Mouse (Mus musculus) neural tube, embryonic 11.5 days (tissue): ENCODE measurements at regions not wholly inside any gene's neighbourhood (a gene's known extent, or its start where the extent isn't known, plus 50 kb on each side); places are given as distances from the start of the nearest gene placed in this dataset.

Source experiments
- ATAC-seq: fragments of 200-750 bp; cut with Nextera tagmentation; 2 replicates; pipeline ENCODE4 v1.8.0; 2017; ENCODE audit warnings: moderate number of reproducible peaks, mild to moderate bottlenecking, moderate TSS enrichment, moderate library complexity; ENCODE audit not compliant: insufficient read depth, low FRiP score, low TSS enrichment
- DNase-seq: peaks from one replicate; pipeline ENCODE4 v3.0.0-alpha.2; 2015; ENCODE audit warnings: low spot score
- H3K27ac ChIP-seq: fragments of 300-500 bp; sonication (generic); 2 replicates; pipeline ENCODE4 v1.5.1; 2014; ENCODE audit warnings: low read depth, mild to moderate bottlenecking, low read length
- H3K27me3 ChIP-seq: fragments of 300-500 bp; sonication (generic); 2 replicates; pipeline ENCODE4 v1.6.1; 2014; ENCODE audit warnings: mild to moderate bottlenecking, low read length, mixed read lengths; ENCODE audit not compliant: control insufficient read depth, insufficient read depth
- H3K36me3 ChIP-seq: fragments of 300-500 bp; sonication (generic); 2 replicates; pipeline ENCODE4 v1.6.1; 2014; ENCODE audit warnings: mild to moderate bottlenecking, low read length, moderate library complexity, mixed read lengths; ENCODE audit not compliant: control insufficient read depth, insufficient read depth
- H3K4me1 ChIP-seq: fragments of 300-500 bp; sonication (generic); 2 replicates; pipeline ENCODE4 v1.6.1; 2014; ENCODE audit warnings: low read length, mixed read lengths; ENCODE audit not compliant: control insufficient read depth, insufficient read depth
- H3K4me2 ChIP-seq: fragments of 300-500 bp; sonication (generic); 2 replicates; pipeline ENCODE4 v1.6.1; 2014; ENCODE audit warnings: low read depth, mild to moderate bottlenecking, moderate library complexity
- H3K4me3 ChIP-seq: fragments of 300-500 bp; sonication (generic); 2 replicates; pipeline ENCODE4 v1.5.1; 2014; ENCODE audit warnings: low read depth, low read length
- H3K9ac ChIP-seq: fragments of 300-500 bp; sonication (generic); 2 replicates; pipeline ENCODE4 v1.6.1; 2014; ENCODE audit warnings: mild to moderate bottlenecking, low read length
- H3K9me3 ChIP-seq: fragments of 300-500 bp; sonication (generic); 2 replicates; pipeline ENCODE4 v1.6.1; 2016; ENCODE audit warnings: low read length; ENCODE audit not compliant: control insufficient read depth
- WGBS: fragments of 180-500 bp; shearing (Covaris S2); extraction: QIAGEN DNeasy Blood & Tissue Kit; methylation state at CpG from one replicate; pipeline ENCODE4 v1.1.7; 2014; 5-methylcytosine and 5-hydroxymethylcytosine counted together

- H3K27ac ChIP-seq: no peak overlapping the region
- H3K9me3 ChIP-seq: no peaks in the 10 kb centered on the region
- no peaks in the 10 kb centered on the region for H3K4me1 ChIP-seq
- no peaks in the 10 kb centered on the region for H3K27me3 ChIP-seq
- H3K9ac ChIP-seq: no peak overlapping the region
- no peak overlapping the region for H3K4me2 ChIP-seq
- 79% methylated on average over 1 of the region's 1 CpGs for WGBS
- H3K36me3 ChIP-seq: no peaks in the 10 kb centered on the region
- ATAC-seq: no peak
- DNase-seq: no peak
- H3K4me3 ChIP-seq: no peak overlapping the region
Measured at GRCm38 (mm10) chr3:130841755-130842154, 111.6 kb upstream of the Rpl34 start.

- H3K4me2 ChIP-seq: no peak overlapping the region
- no peak for DNase-seq
- 78% methylated on average over 9 of the region's 9 CpGs for WGBS
- H3K36me3 ChIP-seq: no peaks in the 10 kb centered on the region
- H3K4me3 ChIP-seq: no peak overlapping the region
- no peaks in the 10 kb centered on the region for H3K9me3 ChIP-seq
- H3K27ac ChIP-seq: no peak overlapping the region
- no peaks in the 10 kb centered on the region for H3K4me1 ChIP-seq
- no peaks in the 10 kb centered on the region for H3K27me3 ChIP-seq
- ATAC-seq: no peak
- H3K9ac ChIP-seq: no peak overlapping the region
Measured at GRCm38 (mm10) chr3:130839924-130840440, 109.8 kb upstream of the Rpl34 start.

DNA sequence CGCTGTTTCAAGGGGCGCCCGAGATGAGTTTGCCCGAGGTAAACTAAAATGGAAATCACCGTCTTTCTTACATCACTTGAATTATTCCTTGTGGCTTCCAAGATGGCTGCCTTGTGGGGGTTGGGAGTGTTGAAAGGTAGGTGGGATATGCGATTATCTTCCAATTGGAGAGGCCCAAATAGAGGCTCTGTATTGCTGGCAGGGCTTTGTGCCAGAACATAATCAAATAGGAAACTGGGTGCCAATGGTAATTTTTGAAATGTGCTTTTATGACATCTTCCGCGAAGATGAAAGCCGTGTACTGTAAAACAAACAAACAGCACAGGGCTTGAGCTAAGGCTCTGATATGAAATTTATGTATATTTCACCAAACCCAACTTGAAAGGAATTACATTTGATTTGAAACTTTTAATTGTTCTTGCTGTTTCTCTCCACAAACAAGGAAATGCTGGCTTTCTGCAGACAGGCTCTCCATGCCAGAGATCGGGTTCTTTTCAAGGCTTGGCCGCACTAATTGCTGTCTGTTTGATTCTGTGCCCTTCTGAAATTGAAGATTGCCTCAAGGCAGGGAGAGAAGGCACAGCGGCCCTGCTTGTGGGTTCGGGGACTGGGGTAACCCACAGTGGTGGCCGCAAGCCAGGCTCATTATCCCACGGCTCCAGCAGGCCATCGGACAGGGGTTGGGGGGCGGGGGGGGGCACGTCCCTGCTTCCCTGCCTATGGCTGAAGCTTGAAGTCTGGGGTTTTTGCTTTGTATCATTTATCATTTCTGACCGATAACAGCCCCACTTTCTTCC, 108.6 kb upstream of the Rpl34 start:
- 90% methylated on average over 19 of the region's 19 CpGs for WGBS
- H3K4me2 ChIP-seq: no peak overlapping the region
- DNase-seq (no peak), ATAC-seq (no peak)
- no peaks in the 10 kb centered on the region for H3K9me3 ChIP-seq
- no peak overlapping the region for H3K9ac ChIP-seq
- H3K27ac ChIP-seq: no peak overlapping the region
- no peak overlapping the region for H3K4me3 ChIP-seq
- H3K27me3 ChIP-seq: no peaks in the 10 kb centered on the region
- no peaks in the 10 kb centered on the region for H3K4me1 ChIP-seq
- no peaks in the 10 kb centered on the region for H3K36me3 ChIP-seq

GRCm38 (mm10) chr3:130833722-130834121, 103.5 kb upstream of the Rpl34 start:
- Histone ChIP-seq H3K36me3 (no peaks in the 10 kb centered on the region), H3K4me2 (no peak overlapping the region), H3K27ac (no peak overlapping the region), H3K27me3 (no peaks in the 10 kb centered on the region), H3K4me3 (no peak overlapping the region), H3K9ac (no peak overlapping the region), H3K4me1 (no peaks in the 10 kb centered on the region), H3K9me3 (no peaks in the 10 kb centered on the region)
- DNase-seq (no peak), ATAC-seq (no peak)
- WGBS: 77% methylated on average over 5 of the region's 5 CpGs

DNA sequence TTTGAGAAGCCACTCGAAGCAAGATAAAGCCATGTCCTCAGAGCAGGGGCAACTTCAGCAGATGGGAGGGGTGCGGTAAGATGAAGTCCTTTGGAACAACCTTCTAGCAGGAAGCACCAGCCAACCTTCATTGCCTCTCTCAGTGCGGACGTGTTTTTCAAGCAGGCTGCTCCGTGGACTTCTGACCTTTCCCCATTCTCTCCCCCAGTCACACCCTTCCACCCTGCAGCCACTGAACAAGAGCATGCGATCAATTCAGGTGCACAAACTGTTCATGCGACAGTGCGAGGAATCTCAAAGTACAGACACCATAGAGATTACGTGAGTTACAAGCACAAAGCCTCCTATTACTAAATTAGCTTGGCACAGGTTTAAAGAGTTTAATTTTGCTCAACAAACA, 102.9 kb upstream of the Rpl34 start:
- ATAC-seq: no peak
- no peaks in the 10 kb centered on the region for H3K27me3 ChIP-seq
- DNase-seq: no peak
- no peak overlapping the region for H3K4me3 ChIP-seq
- H3K36me3 ChIP-seq: no peaks in the 10 kb centered on the region
- H3K27ac ChIP-seq: no peak overlapping the region
- H3K4me2 ChIP-seq: no peak overlapping the region
- no peak overlapping the region for H3K9ac ChIP-seq
- WGBS: 83% methylated on average over 9 of the region's 9 CpGs
- no peaks in the 10 kb centered on the region for H3K9me3 ChIP-seq
- no peaks in the 10 kb centered on the region for H3K4me1 ChIP-seq

DNA sequence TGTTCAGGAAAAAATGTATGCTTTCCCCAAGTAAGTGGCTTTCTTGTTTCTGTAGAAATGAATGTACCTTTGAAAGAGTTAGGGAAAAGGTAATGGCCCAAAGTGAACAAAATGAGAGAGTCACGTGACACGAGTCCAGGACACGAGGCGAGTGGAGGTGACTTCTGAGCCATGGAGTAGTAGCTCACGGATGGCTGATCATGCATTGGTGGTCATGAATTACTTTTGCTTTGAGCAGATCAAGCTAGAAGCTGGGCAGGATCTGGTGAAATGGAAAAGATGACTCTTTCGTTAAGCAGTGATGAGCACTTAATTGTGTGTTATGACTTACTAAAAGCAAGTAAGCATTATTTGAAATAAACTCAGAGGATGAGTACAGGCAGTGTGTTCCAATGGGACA, 101.6 kb upstream of the Rpl34 start:
- DNase-seq (no peak), ATAC-seq (no peak)
- WGBS: 92% methylated on average over 6 of the region's 6 CpGs
- Histone ChIP-seq H3K9ac (no peak overlapping the region), H3K27ac (no peak overlapping the region), H3K27me3 (no peaks in the 10 kb centered on the region), H3K4me2 (no peak overlapping the region), H3K36me3 (no peaks in the 10 kb centered on the region), H3K4me1 (no peaks in the 10 kb centered on the region), H3K4me3 (no peak overlapping the region), H3K9me3 (no peaks in the 10 kb centered on the region)

DNA sequence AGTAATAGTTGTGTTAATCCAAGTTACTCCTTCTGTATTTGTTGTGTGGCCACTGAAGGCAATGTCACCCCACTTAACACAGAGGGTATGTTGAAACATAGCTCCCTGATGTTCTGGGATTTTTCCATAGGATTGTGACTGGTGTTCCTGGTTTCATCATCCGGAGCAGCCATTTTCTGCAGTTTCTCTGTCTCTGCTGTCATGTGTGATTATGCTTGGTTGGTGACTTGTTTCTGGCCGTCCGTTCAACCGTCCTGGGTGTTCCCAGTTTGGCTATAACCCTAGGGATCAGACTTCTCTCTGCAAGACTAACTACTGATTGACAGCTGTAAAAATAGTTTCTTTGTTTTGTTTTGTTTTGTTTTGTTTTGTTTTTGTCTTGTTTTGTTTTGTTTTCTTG, 98.1 kb upstream of the Rpl34 start:
- H3K4me2 ChIP-seq: no peak overlapping the region
- H3K9ac ChIP-seq: no peak overlapping the region
- no peaks in the 10 kb centered on the region for H3K27me3 ChIP-seq
- no peak overlapping the region for H3K4me3 ChIP-seq
- no peaks in the 10 kb centered on the region for H3K9me3 ChIP-seq
- no peaks in the 10 kb centered on the region for H3K4me1 ChIP-seq
- DNase-seq: no peak
- H3K27ac ChIP-seq: no peak overlapping the region
- H3K36me3 ChIP-seq: no peaks in the 10 kb centered on the region
- 58% methylated on average over 4 of the region's 4 CpGs for WGBS
- ATAC-seq: no peak

DNA sequence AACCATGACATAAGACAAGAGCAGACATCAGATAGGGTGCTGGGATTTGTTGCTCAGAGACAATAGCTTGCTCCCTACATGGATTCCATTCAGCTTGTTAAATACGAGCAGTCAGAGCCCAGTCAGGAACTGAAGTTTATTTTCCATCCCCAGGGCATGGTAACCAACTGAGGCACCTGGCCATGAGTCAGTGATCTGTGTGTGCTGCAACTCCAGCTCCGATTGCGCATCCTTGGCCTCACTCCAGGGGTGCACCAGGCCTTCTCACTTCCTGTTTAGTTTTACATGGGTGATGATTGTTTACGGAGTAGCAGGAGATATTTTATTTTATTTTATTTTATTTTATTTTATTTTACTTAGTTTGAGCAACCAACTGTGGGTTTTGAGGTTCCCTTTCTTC, 97.7 kb upstream of the Rpl34 start:
- no peaks in the 10 kb centered on the region for H3K4me1 ChIP-seq
- H3K36me3 ChIP-seq: no peaks in the 10 kb centered on the region
- no peak overlapping the region for H3K27ac ChIP-seq
- no peak overlapping the region for H3K4me3 ChIP-seq
- no peaks in the 10 kb centered on the region for H3K9me3 ChIP-seq
- ATAC-seq (no peak), DNase-seq (no peak)
- WGBS: 72% methylated on average over 4 of the region's 4 CpGs
- H3K9ac ChIP-seq: no peak overlapping the region
- no peak overlapping the region for H3K4me2 ChIP-seq
- no peaks in the 10 kb centered on the region for H3K27me3 ChIP-seq

GRCm38 (mm10) chr3:130827021-130827420, 96.8 kb upstream of the Rpl34 start:
- H3K9ac ChIP-seq: no peak overlapping the region
- H3K27me3 ChIP-seq: no peaks in the 10 kb centered on the region
- DNase-seq (no peak), ATAC-seq (no peak)
- H3K36me3 ChIP-seq: no peaks in the 10 kb centered on the region
- no peaks in the 10 kb centered on the region for H3K4me1 ChIP-seq
- H3K27ac ChIP-seq: no peak overlapping the region
- H3K4me3 ChIP-seq: no peak overlapping the region
- no peaks in the 10 kb centered on the region for H3K9me3 ChIP-seq
- WGBS: 79% methylated on average over 6 of the region's 6 CpGs
- no peak overlapping the region for H3K4me2 ChIP-seq
